Mouse (Mus musculus): ENCODE measurements around the gene Kdm6b. TPM values are rescaled to one million over a fixed set of nuclear protein-coding genes. Genes with fewer than 3 reads are reported as not detected.

The Kdm6b gene
- polyA plus RNA-seq, 1 experiment from 2014 or later, result 36.4 TPM

DNA sequence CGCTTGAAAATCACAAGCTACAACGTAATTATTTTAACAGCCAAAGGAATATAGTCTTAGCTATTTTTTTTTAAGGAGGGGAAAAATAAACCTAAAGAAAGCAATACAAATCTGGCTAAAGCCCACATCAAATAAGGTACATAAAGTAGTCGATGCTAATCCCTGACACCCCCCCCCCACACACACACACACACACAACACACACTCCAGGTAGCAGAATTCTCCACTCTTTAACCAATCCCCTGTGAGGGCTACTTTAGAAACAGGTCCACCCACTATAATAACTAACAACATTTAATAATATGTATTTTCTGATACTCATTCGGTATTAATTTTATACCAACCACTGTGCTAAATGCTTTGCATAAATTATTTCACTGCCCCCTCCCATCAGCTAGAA lies 3.0 kb upstream of the Kdm6b start:
- 2% methylated on average over 4 of the region's 4 CpGs for WGBS
- H3K27ac ChIP-seq (ENCODE audit: low read length), result peak overlapping the region; percentile 99
- peaks cover 7% of the 10 kb centered on the region for H3K27me3 ChIP-seq (ENCODE audit: control insufficient read depth, insufficient read depth, low read depth, low read length)
- no peak for ATAC-seq
- no peaks in the 10 kb centered on the region for H3K36me3 ChIP-seq (ENCODE audit: control insufficient read depth, insufficient read depth, low read length)
- H3K4me2 ChIP-seq (ENCODE audit: low read length), result peak overlapping the region; percentile 65
- H3K4me3 ChIP-seq (ENCODE audit: low read depth, low read length), result peak overlapping the region; percentile 67
- no peaks in the 10 kb centered on the region for H3K9me3 ChIP-seq (replicated peaks; ENCODE audit: control insufficient read depth, low read length, poor library complexity, severe bottlenecking)
- H3K9ac ChIP-seq (ENCODE audit: low read depth, low read length), result peak overlapping the region; percentile 57
- H3K4me1 ChIP-seq (ENCODE audit: control insufficient read depth, insufficient read depth, low read length), result peaks cover 61% of the 10 kb centered on the region

DNA sequence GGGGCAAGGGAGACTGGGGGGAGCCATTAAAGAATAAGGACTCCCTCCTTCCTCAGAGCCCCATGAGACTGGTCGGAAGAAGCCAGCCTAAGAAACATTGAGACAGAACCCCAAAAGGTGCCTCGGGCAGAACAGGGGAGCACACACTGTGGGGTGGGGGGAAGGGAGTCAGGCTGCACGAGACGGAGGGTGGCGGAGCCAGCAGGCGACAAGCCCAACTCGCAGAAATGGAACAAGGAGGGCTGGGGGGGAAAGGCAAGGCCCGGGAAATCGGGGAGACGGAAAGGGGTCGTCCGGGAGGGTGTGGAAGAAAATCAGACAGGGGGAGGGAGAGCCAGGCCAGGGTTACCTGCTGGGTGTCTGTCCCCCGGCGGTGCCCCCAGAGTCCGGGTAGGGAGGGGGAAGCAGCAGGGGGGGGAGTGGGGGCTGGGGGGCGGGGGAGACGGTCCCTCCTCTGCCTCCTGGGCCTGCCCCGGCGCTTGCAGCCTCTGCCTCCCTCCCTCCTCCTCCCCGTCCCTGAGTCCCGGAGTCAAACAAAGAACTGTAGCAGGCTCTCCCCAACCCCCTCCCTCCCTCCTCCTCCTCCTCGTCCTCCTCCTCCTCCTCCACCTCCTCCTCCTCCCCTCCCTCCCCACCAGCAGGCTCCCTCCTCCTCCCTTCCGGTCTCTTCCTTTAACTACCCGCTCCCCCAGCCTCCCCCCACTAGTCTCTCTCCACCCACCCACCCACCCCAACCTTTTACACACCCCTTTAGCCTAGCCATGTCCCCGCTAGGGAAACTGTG lies 2.4 kb upstream of the Kdm6b start:
- no peaks in the 10 kb centered on the region for H3K36me3 ChIP-seq (ENCODE audit: control insufficient read depth, insufficient read depth, low read length)
- peaks cover under 1% of the 10 kb centered on the region; the same call in 1 of the 2 replicates for H3K27me3 ChIP-seq (ENCODE audit: control insufficient read depth, insufficient read depth, low read depth, low read length)
- WGBS, result under 1% methylated on average over 13 of the region's 25 CpGs
- H3K9me3 ChIP-seq (replicated peaks; ENCODE audit: control insufficient read depth, low read length, poor library complexity, severe bottlenecking), result no peaks in the 10 kb centered on the region
- peak overlapping the region; percentile 92 for H3K4me2 ChIP-seq (ENCODE audit: low read length)
- H3K9ac ChIP-seq (ENCODE audit: low read depth, low read length), result peak overlapping the region; percentile 98
- peaks cover 58% of the 10 kb centered on the region for H3K4me1 ChIP-seq (ENCODE audit: control insufficient read depth, insufficient read depth, low read length)
- peak overlapping the region; percentile 67 for H3K4me3 ChIP-seq (ENCODE audit: low read depth, low read length)
- ATAC-seq, result no peak
- H3K27ac ChIP-seq (ENCODE audit: low read length), result peak overlapping the region; percentile 99

DNA sequence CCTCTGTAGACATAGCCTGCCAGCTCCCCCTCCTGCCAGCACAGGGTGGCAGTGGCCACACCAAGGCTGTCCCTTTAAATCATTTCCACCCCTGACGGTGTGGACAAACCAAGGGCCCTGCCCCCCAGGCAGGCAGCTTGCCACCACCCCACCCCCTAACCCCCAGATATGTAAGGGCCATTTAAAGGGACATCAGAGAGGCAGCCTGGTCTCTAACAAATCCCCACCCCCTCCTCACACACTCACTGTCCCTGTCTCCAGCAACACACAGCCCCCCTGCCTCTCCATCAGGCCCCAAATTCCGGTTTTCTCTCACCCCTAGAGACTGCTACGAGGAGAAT lies 1.8 kb upstream of the Kdm6b start:
- no peaks in the 10 kb centered on the region for H3K9me3 ChIP-seq (replicated peaks; ENCODE audit: control insufficient read depth, low read length, poor library complexity, severe bottlenecking)
- no peak for ATAC-seq
- H3K36me3 ChIP-seq (ENCODE audit: control insufficient read depth, insufficient read depth, low read length), result no peaks in the 10 kb centered on the region
- peak overlapping the region; percentile 92 for H3K4me2 ChIP-seq (ENCODE audit: low read length)
- H3K4me3 ChIP-seq (ENCODE audit: low read depth, low read length), result peak overlapping the region; percentile 67
- WGBS, result 0% methylated on average over 3 of the region's 3 CpGs
- peak overlapping the region; percentile 98 for H3K9ac ChIP-seq (ENCODE audit: low read depth, low read length)
- peaks cover 53% of the 10 kb centered on the region for H3K4me1 ChIP-seq (ENCODE audit: control insufficient read depth, insufficient read depth, low read length)
- H3K27me3 ChIP-seq (ENCODE audit: control insufficient read depth, insufficient read depth, low read depth, low read length), result no peaks in the 10 kb centered on the region
- H3K27ac ChIP-seq (ENCODE audit: low read length), result peak overlapping the region; percentile 99

DNA sequence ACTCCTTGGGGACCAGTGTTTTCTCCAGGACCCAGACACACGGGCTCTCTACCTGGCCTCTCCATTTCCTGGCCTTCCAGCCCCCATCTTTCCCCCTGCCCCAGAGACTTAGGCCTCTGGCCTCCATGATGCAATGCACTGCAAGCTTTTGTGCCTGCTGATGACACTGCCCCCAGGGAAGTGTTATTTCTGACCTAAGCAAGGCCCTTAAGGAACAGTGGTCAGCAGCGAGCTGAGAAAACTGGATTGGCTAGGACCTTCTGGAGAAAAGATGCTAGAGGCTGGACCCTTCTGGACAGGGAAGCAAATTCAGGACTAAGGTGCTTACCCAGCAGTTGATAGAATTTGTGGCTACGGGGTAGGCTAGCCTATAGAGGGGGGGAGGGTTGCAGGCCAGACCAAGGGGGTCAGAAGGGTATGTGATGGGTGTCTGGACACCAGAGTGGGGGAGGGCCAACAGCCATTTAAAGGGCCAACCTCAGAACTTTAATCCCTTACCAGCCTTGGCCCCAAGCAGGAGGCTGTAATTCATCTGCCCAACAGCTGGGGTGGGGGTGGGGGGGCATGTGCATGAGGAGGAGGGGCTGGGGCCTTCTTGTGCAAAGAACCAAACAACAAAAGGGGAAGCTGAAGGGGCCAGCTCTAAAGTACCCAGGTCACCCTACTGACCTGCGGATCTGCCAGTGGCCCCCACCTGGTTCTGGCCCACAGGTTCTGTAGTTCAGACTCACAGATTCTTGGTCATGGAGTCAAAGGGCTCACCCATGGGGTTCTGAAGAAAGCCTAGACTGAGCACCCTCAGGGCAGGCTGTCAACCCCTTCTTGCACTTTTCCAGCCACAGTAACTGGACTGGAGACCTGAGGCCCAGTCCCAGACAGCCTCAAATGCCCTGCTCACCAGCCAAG lies 1.2 kb upstream of the Kdm6b start:
- peaks cover 47% of the 10 kb centered on the region for H3K4me1 ChIP-seq (ENCODE audit: control insufficient read depth, insufficient read depth, low read length)
- peak overlapping the region; percentile 99 for H3K27ac ChIP-seq (ENCODE audit: low read length)
- no peaks in the 10 kb centered on the region for H3K27me3 ChIP-seq (ENCODE audit: control insufficient read depth, insufficient read depth, low read depth, low read length)
- no peak for ATAC-seq
- no peaks in the 10 kb centered on the region for H3K36me3 ChIP-seq (ENCODE audit: control insufficient read depth, insufficient read depth, low read length)
- peak overlapping the region; percentile 98 for H3K9ac ChIP-seq (ENCODE audit: low read depth, low read length)
- 9% methylated on average over 4 of the region's 4 CpGs for WGBS
- H3K4me2 ChIP-seq (ENCODE audit: low read length), result peak overlapping the region; percentile 92
- no peaks in the 10 kb centered on the region for H3K9me3 ChIP-seq (replicated peaks; ENCODE audit: control insufficient read depth, low read length, poor library complexity, severe bottlenecking)
- peak overlapping the region; percentile 67 for H3K4me3 ChIP-seq (ENCODE audit: low read depth, low read length)

DNA sequence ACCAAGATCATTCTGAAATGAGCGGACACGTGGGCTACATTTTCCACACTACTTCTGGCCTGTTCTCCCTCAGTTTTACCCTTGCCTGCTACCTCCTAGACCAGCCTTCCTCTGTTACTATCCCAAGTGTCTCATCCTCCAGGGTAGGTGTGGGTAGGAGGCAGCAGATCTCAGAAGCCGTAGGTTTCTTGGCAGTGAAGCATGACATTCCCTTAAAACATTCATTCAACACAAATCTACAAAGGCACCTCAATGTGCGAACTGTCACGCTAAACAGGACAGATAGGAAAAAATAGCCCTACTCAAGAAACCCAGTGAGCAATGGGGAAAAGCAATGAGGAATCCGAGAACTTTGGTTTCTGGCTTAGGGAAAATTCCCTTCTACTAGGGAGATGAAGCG lies 927 bp downstream of the Kdm6b start:
- H3K9ac ChIP-seq (ENCODE audit: low read depth, low read length), result peak overlapping the region; percentile 98; the same call in 1 of the 2 replicates
- H3K9me3 ChIP-seq (replicated peaks; ENCODE audit: control insufficient read depth, low read length, poor library complexity, severe bottlenecking), result no peaks in the 10 kb centered on the region
- H3K4me1 ChIP-seq (ENCODE audit: control insufficient read depth, insufficient read depth, low read length), result peaks cover 58% of the 10 kb centered on the region
- 53% methylated on average over 7 of the region's 7 CpGs for WGBS
- no peaks in the 10 kb centered on the region for H3K27me3 ChIP-seq (ENCODE audit: control insufficient read depth, insufficient read depth, low read depth, low read length)
- no peak for ATAC-seq
- peak overlapping the region; percentile 99; the same call in 1 of the 2 replicates for H3K27ac ChIP-seq (ENCODE audit: low read length)
- peak overlapping the region; percentile 92 for H3K4me2 ChIP-seq (ENCODE audit: low read length)
- peak overlapping the region; percentile 67 for H3K4me3 ChIP-seq (ENCODE audit: low read depth, low read length)
- H3K36me3 ChIP-seq (ENCODE audit: control insufficient read depth, insufficient read depth, low read length), result peaks cover under 1% of the 10 kb centered on the region; the same call in 1 of the 2 replicates

DNA sequence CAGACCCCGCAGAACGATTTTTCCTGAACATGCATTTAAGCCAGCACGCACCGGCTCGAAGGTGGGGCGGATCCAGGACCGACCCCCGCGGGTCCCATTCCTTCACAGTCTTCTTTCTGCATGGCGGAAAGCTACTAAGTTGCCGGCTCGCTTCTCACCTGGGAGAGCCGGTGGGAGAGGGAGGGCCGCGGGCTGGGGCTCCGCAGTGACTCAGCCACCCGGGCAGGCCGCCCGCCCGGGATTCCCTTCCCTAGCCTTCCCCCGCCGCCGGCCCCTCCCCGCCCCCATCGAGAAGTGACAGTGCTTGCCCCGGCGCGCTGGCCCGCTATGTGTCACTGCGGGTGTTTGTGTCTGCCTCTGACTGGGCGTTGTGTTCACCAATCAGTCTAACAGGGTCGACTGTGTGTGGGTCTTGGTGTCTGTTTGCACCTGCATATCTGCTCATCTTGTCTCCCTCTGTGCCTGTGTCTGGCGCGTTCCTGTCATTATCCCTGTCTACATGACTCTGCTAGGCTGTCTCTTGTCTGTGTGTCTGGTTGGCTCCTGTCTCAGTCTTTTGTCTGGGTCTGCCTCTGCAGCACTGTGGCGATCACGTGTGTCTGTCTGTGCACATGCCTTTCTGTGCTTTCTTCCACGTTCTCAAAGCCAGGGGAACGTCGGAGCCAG lies 1.8 kb downstream of the Kdm6b start:
- H3K4me2 ChIP-seq (ENCODE audit: low read length), result peak overlapping the region; percentile 92
- H3K27ac ChIP-seq (ENCODE audit: low read length), result peak overlapping the region; percentile 84
- peak overlapping the region; percentile 90 for H3K9ac ChIP-seq (ENCODE audit: low read depth, low read length)
- H3K4me1 ChIP-seq (ENCODE audit: control insufficient read depth, insufficient read depth, low read length), result peaks cover 51% of the 10 kb centered on the region
- H3K9me3 ChIP-seq (replicated peaks; ENCODE audit: control insufficient read depth, low read length, poor library complexity, severe bottlenecking), result no peaks in the 10 kb centered on the region
- under 1% methylated on average over 39 of the region's 39 CpGs for WGBS
- H3K4me3 ChIP-seq (ENCODE audit: low read depth, low read length), result peak overlapping the region; percentile 75
- H3K36me3 ChIP-seq (ENCODE audit: control insufficient read depth, insufficient read depth, low read length), result peaks cover 9% of the 10 kb centered on the region
- ATAC-seq, result no peak
- no peaks in the 10 kb centered on the region for H3K27me3 ChIP-seq (ENCODE audit: control insufficient read depth, insufficient read depth, low read depth, low read length)

DNA sequence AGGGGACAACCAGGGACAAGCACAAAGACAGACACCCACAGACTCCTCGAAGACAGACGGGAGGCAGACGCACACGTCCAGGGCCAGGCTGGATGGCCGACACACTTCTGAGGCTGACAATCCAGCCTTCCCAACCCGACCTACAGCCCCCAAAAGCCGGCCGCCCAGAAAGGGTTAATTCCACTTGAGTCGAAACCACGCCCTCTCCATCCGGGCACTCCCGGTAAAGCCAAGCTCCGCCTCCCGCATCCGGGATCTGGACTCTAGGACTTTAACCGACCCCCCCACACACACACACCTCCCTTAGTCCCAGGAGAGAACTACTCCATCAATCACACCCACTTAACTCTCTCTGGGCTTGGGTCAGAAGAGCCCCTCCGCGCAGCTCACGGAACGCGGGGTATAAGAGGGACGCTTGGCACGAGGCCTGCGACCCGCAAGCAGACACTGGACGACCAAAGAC lies 2.4 kb downstream of the Kdm6b start:
- ATAC-seq, result peak; percentile 44
- Histone ChIP-seq H3K36me3 (ENCODE audit: control insufficient read depth, insufficient read depth, low read length) (peaks cover 13% of the 10 kb centered on the region), H3K4me1 (ENCODE audit: control insufficient read depth, insufficient read depth, low read length) (peaks cover 51% of the 10 kb centered on the region), H3K9ac (ENCODE audit: low read depth, low read length) (peak overlapping the region; percentile 90), H3K9me3 (replicated peaks; ENCODE audit: control insufficient read depth, low read length, poor library complexity, severe bottlenecking) (no peaks in the 10 kb centered on the region), H3K27ac (ENCODE audit: low read length) (peak overlapping the region; percentile 84), H3K27me3 (ENCODE audit: control insufficient read depth, insufficient read depth, low read depth, low read length) (no peaks in the 10 kb centered on the region), H3K4me3 (ENCODE audit: low read depth, low read length) (peak overlapping the region; percentile 75), H3K4me2 (ENCODE audit: low read length) (peak overlapping the region; percentile 92)
- under 1% methylated on average over 26 of the region's 26 CpGs for WGBS

DNA sequence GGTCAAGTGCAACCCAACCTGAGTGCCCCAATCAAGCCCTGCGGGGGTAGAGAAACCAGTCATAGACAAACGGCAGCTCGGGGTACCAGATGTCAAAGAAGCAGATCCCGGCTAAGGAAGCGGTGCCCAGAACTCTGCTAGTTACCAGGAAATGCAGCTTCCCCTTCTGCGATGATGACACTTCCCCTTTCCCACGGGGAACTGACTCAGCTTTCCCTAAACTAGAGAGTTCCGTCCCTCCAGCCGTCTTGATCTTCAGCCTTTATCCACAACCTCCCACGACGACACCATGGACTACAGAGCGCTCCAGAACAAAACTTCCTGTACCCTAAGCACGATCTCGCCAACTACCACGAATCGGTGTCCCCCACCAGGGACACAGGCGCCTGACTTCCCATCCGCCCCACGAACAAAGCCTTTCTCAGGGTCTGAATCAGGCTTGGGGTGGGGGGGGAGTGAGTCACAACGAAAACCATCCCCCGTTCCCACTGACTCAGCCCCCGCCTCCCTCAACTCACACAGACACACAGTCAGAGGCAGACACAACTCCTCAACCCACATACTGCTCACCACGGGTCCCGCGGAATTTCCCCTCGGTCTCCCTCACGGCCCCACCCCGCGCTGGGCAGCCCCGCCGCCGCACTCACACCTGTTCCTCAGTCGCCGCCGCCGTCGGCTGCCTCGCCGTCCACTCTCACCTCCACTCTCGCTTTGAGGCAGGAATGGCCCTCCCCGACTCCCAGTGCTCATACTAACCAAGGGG lies 3.0 kb downstream of the Kdm6b start:
- Histone ChIP-seq H3K36me3 (ENCODE audit: control insufficient read depth, insufficient read depth, low read length) (peaks cover 19% of the 10 kb centered on the region), H3K4me3 (ENCODE audit: low read depth, low read length) (peak overlapping the region; percentile 75), H3K4me2 (ENCODE audit: low read length) (peak overlapping the region; percentile 92), H3K9ac (ENCODE audit: low read depth, low read length) (peak overlapping the region; percentile 90), H3K27me3 (ENCODE audit: control insufficient read depth, insufficient read depth, low read depth, low read length) (no peaks in the 10 kb centered on the region), H3K4me1 (ENCODE audit: control insufficient read depth, insufficient read depth, low read length) (peaks cover 51% of the 10 kb centered on the region), H3K27ac (ENCODE audit: low read length) (peak overlapping the region; percentile 84), H3K9me3 (replicated peaks; ENCODE audit: control insufficient read depth, low read length, poor library complexity, severe bottlenecking) (no peaks in the 10 kb centered on the region)
- under 1% methylated on average over 41 of the region's 41 CpGs for WGBS
- peak; percentile 10; the same call in 1 of the 2 replicates for ATAC-seq

All from midbrain, embryonic 16.5 days (tissue).